Mouse (Mus musculus) small intestine, adult 2 months (tissue): ENCODE measurements around the gene Fyn.

Experiments
- CTCF ChIP-seq: fragments of 200-500 bp; IDR thresholded peaks from 2 replicates; pipeline ENCODE4 v1.5.1; 2012; ENCODE audit warnings: low read depth, mild to moderate bottlenecking, control low read depth, inconsistent platforms, low read length, moderate library complexity, mixed read lengths; ENCODE audit not compliant: insufficient replicate concordance, insufficient read length; ENCODE audit errors: extremely low read depth
- POLR2A ChIP-seq: fragments of 200-500 bp; IDR thresholded peaks from 2 replicates; pipeline ENCODE4 v1.6.1; 2012; ENCODE audit warnings: low read depth, mild to moderate bottlenecking, control low read depth, inconsistent platforms, low read length, moderate library complexity

DNA sequence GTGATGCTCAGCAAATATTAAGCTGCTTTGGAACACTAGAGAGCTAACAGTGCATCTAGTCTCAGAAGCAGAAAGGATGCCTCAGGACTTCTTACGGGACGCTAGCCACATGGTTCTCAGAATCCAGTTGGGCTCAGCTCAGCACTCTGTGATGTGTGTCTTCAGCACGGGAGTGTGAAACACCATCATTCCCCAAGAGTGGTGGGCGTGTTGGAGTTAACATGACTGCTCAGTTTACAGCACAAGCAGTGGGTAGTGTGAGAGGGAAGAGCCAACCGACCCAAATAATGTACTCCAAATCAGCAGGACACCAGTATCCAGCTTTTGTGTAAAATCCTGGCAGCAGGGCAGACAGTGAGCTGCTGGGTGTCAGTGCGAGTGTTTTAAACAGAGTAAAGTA is 116.2 kb downstream of the Fyn start:
- TF ChIP-seq CTCF (no peak), POLR2A (no peak)
